Mouse (Mus musculus) lung, adult 2 months (tissue): ENCODE data around the gene Slc7a8.

Source experiments
- CTCF ChIP-seq: fragments of 200-500 bp; IDR thresholded peaks from 2 replicates; pipeline ENCODE4 v1.5.1; 2011; ENCODE audit warnings: mild to moderate bottlenecking, low read length, control low read depth; ENCODE audit not compliant: insufficient read depth
- POLR2A ChIP-seq: fragments of 200-500 bp; IDR thresholded peaks from 2 replicates; pipeline ENCODE4 v1.6.1; 2011; ENCODE audit warnings: low read depth, mild to moderate bottlenecking, control low read depth, low read length, borderline replicate concordance; ENCODE audit errors: extremely low read depth

DNA sequence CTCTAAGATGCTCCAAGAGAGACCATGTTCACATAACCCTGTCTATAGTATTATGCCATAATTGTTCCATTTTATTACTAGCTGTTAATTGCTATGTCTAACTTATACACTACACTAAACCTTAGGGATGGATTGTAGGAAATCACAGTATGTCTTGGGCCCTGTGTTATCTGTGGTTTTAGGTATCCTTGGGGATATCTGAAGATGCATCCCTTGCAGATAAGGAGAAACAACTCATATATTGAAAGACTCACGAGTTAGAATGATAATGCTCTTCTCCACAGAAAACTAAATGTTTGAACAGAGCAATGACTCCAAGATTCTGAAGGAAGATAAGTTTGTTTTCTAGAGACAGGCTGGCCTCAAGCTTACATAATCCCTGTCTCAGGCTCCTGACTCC lies 11.6 kb upstream of the Slc7a8 start:
- TF ChIP-seq CTCF: no peak
- TF ChIP-seq POLR2A: no peak
